Mouse (Mus musculus): Measurements from ENCODE around the gene Herc1.

Herc1 gene

DNA sequence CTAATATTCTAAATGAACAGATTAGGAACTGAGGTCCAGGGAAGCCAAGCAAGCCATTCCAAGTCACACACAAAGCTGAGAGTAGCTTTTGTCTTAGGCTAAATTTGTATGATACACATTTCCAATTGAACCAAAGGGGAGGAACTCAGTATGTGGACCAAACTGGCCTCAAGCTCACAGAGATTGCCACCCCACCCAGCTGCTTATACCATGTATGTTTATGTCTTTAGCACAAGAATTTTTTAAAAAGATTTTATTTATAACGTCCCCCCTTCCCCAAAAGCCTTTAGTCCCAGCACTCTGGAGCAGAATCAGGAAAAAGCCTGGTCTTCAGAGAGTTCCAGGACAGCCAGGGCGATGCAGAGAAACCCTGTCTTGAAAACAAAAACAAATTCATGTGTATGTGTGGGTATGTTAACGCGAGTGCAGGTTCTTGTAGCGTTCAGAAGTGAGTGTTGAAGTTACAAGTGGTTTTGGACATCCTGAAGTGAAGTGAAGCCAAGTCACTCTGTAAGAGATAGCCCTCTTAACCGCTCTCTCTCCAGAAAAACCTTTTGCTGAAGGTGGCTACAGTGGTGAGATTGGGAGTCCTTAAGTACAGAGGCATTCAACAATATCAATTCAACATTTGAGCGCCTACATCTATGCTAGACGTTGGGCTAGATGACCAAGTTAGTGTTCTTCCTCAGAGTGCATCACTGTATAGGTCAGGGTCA, 948 bp upstream of the Herc1 start:
- DNase-seq (ENCODE audit: low read depth): no peak

DNA sequence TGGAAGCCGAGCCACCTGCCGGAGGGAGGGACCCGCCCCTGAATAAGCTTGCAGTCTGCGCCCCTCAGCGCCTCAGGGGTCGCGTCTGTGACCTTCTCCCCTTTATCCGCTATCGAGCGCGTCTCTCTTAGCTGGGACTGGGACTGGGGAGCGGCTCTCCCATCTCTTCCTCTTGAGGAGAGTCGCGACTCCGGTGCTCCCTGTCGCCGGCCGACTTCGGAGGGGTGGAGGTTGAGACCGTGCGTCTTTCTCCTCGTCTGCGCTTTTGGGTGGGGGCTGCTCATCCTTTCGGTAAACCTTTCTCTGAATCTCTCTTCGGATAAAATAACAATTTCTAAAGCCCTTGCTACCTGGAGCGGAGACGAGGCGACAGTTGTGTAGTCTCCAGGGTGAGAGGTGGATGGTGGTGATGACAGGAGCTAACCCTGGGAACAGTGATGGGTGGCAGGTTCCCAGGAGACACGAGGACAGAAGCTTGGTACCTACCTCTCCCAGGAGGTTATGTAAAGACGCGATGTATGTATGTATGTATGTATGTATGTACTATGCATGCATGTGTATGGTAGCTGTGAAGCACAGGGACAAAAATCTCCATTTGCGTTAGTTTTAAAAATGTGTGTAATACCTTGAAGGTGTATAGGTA, 659 bp downstream of the Herc1 start:
- peak; percentile 53 for DNase-seq (ENCODE audit: low read depth)

DNA sequence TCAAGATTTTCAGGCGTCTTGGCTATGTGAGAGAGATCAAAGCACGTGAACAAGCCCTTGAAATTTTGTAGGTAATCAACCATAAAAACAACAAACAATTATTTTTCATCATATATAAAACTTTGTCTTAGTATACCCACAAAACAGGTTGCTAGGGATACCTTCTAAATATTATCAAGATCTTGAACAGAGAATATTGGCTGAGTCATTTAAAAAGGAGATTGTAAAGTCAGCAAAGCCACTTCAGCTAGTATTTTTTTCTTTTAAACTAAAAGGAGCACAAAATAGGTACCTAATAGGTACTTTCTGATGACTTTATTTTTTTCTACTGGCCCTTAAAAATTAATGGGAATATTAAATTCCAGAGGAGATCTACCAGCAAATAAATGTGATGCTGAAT, 2.5 kb downstream of the Herc1 start:
- DNase-seq (ENCODE audit: low read depth): no peak

DNA sequence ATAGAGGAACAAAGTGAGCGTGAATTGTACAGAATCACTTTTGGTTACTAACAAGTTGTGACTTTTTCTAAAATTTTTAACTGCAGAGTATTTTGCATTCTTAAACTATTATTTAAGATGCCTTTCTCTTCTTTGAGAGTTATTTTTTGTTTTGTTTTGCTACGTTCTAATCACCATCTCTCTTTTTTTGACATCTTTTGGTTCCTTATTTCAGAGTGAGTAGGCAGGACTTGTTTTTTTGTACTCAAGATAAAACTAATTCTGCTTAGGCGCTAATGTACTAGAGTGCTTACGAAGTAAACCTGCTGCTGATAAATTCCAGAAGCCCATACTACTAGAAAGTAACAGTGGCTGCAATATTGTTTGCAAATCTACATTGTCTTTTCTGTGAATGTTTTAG, 8.9 kb downstream of the Herc1 start:
- DNase-seq (ENCODE audit: low read depth): no peak

DNA sequence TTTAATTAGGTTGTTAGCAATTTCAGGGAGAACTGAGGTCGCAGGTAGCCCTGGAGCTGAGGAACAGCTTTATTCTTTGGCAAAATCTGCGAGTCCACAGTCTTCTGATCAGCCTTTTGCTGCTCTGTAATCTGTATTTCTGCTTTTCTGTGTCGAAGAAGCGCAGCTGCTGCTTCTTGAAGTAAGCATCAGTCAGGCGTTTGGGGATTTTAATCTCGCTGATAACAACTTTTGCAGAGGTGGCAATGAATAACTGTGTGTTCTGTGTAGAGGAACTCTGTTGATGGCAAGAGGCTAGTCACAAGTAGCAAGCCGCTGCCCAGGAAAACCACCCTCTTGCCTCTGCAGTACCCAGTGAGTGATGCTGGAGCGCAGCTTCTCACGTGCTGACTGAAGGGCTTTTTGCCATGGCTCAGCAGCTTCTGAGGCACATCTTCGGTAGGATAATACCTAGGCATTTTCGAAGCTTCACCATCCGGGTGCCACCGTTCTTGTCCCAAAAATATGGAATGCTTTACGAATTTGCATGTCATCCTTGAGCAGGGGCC, 10.0 kb downstream of the Herc1 start:
- no peak for DNase-seq (ENCODE audit: low read depth)

DNA sequence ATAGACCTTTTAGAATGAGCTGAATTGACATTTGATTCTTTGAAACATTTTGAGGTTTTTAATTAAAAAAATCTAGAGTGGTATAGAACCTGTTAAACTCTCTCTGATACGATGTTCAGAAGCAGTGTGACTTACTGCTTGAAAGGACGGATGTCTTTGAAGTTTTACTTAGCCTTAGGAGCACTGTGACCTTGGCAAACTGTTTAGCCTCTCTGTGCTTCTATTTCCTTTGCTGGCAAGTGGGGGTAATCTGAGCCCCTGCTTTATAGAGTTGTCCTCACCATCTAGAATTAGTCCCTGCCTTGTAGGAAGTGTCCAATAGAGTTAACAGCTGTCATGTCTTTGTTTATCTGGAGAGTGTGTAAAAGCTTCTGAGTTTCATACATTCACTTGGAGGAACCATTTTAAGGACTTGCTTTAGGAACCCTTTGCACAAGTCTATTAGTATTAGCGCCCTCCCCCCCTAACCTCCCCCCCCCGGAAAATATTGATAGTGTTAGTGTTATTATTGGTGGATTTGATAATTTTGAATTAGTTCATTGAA, 18.7 kb downstream of the Herc1 start:
- peak; percentile 57 for DNase-seq (ENCODE audit: low read depth)

DNA sequence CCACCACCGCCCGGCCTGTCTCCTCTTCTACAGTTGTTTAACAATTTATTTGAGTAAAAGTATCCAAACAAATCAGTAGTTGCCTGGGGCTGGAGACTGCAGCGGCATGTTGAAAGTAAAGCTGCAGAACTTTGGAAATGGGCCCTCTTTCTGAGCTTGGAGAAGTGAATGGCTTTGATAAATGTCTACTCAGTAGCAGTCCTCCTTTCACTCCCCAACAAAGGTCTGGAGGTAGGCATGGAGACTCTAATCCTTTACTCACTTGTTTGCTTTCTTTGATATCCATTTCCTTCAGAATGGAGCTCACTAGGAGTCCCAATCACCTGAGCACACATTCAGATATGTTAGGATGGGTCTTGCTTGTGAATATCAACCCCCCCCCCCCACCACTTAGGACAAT, 20.1 kb downstream of the Herc1 start:
- DNase-seq (ENCODE audit: low read depth): no peak

DNA sequence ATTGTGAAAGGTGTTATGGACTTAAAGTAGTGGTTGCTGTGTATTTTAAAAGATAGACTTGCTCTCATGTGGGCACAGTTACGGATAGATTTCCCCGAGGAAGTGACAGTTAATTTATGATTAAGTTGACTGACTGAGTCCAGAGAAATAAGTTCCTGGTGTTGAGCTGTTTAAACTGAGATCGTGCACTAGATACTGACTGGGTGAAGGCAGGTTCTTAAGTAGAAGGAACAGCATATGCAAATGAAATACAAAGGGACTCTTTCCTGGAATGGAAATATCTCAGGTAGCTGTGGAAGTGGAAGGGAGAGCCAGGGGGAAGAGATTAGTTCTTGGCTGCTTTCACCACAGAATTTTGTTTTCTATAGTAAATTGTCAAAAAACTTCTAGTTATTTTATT, 20.6 kb downstream of the Herc1 start:
- DNase-seq (ENCODE audit: low read depth): no peak

DNA sequence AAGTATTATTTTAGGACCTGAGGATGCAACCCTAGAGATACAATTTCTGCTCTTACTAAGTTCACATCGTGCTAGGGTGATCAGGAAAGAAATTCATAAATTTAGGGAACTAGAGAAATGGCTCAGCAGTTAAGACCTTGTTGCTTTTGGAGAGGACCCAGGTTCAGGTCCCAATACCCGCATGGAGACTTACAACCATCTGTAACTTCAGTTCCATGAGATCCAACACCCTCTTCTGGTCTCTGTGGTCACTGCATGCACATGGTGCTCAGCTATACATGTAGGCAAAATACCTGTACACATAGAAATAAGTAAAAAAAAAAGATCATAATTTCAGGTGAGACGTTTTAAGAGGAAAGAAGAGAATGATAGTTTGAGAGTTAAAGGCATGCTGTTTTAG, 23.2 kb downstream of the Herc1 start:
- DNase-seq (ENCODE audit: low read depth): peak; percentile 24

DNA sequence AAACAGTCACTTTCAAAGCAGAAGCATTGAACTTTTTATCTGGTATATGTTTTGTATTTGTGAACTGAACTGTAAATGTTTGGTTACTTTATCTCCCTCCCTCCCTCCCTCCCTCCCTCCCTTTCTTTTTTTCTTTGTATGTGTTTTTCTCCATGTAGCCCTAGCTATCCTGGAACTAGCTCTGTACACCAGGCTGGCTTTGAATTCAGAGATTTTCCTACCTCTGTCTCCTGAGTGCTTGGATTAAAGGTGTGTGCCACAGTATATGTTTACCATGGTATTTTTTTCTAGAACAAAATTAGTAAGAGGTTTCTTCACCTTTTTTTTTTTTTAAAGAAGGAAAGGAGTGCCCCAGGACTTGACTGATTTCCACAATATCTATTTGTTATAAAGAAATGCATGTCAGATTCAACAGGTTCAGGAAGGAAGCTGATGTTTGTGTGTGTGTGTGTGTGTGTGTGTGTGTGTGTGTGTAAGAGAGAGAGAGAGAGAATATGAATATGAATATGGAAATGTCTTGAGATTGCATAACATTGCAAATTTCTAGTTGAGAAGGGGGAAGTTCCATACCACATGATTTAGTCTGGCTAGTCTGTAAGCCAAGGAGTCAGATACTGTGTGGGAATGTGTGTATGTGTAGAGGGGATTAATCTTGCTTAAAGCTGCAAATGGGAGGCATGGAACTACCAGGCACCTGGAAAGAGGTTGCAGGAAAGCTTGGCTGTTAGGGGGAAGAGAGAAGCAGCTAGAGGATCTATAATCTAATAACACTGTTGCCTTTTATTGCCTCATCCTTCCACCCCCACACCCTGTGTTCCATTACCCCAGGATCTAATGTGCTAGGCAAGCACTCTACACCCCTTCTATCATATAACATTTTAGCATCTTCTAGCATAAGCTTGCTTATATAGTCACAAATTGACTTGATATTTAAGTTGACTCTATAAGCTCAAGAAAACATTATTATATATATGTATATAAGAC, 24.5 kb downstream of the Herc1 start:
- no peak for DNase-seq (ENCODE audit: low read depth)

DNA sequence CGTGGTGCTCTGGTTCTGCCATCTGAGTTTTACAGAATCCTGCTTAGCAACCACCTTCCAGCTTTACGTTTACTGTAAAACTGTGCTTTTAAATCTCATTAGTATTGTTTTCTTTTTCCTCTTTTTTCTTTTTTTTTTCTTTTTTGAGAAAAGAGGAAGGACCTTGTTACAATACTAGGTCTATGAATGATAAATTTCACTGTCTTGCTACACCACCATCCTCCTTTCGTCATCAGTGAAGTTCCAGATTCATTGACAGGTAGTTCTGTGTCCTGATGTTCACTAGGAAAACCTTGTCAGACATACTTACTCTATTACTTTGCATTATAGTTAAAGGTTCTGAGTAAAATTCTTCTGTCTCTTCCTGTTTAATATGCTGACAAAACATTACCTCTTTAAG, 33.2 kb downstream of the Herc1 start:
- no peak for DNase-seq (ENCODE audit: low read depth)

DNA sequence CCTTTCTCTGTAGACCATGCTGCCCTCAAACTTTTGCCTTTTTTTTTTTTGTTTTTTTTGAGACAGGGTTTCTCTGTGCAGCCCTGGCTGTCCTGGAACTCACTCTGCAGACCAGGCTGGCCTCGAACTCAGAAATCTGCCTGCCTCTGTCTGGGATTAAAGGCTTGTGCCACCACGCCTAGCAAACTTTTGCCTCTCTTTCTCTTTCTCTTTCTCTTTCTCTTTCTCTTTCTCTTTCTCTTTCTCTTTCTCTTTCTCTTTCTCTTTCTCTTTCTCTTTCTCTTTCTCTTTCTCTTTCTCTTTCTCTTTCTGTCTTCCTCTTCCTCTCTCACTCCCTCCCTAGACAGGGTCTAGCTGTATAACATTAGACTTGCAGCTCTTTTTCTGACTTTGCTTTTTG, 40.1 kb downstream of the Herc1 start:
- DNase-seq (ENCODE audit: low read depth): peak; percentile 43

DNA sequence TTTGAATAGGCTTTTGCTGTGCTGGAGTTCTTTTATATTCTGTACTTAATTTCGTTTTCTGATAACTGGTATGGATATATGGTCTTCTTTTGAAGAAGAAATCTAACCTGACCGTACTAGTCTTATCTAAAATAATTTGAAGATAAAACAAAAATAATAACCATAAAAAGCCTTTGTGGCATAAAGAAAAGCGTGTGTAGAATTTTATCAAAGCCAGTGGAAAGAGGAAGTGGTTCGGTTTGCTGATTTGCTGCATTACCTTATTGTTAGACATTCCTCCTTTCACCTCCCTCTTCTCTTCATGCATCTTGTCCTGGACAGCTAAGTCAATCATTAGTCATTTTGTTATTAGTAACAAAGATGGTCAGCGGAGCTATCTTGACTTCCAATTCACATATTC, 43.1 kb downstream of the Herc1 start:
- no peak for DNase-seq (ENCODE audit: low read depth)

DNA sequence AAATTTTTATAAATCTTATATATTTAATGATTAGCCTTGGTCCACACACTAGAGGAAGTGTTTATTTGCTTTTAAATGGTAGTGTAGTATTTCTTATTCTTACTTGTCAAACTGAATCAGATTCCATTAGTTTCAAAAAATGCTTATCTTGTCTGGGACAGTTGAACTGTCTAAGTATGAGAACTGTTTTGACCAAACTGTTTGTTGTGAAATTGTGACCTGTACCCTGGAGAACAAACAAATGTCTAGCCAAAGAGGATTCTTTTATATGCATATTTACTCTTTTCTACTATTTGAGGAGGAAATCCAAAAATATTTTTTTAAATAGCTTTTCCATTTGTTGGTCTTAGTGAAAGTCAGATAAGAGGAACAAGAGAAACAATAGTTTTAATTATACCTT, 73.2 kb downstream of the Herc1 start:
- no peak for DNase-seq (ENCODE audit: low read depth)

DNA sequence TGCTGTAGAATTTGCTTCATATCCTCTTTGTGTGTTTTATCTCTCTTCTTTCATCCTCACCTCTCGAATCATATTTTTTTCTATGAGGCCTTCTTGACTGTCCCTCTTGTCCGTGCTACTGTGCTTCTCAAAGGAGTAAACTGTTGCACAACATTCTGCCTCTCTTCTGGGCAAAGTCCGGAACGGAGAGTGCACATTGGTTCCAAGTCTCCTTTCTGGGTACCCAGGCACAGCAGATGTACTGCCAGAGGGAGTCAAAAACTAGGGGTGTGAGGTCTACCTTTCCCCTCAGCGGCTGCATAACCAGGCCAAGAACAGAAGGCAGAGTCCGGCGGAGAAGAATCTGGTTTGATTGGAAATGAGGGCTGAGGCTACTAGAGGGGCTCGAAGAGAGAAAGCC, 89.8 kb downstream of the Herc1 start:
- no peak for DNase-seq (ENCODE audit: low read depth)

DNA sequence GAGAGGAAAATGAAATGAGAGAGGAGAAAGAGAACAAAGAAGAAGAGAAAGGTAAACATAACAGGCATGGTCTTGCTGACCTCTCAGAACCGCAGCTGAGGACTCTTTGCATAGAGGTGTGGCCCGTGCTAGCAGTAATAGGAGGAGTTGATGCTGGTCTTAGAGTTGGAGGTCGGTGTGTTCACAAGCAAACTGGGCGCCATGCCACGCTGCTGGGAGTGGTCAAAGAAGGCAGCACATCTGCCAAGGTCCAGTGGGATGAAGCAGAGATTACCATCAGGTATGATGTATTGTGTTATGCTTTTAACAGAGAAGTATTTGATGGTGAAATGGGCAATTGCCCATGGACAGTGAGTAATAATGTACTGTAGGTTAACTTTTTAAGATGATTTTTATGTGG, 98.0 kb downstream of the Herc1 start:
- DNase-seq (ENCODE audit: low read depth): no peak

DNA sequence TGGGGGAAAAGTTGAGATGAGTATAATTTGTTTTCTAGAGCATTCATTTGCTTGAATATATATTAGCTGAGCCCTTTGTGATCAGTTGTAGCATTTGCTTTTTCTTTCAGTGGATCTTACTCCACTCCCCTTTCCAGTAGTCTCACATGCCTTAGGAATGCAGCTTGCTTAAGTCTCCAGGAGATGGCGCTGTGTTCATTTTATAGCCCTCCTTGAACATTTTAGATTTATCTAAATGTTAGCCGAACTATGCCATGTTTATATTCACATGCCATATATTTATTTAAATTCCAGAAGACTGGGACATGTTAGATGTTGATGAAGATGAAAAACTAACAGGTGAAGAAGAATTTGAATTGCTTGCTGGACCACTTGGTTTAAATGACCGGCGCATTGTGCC, 114.8 kb downstream of the Herc1 start:
- DNase-seq (ENCODE audit: low read depth): peak; percentile 80

DNA sequence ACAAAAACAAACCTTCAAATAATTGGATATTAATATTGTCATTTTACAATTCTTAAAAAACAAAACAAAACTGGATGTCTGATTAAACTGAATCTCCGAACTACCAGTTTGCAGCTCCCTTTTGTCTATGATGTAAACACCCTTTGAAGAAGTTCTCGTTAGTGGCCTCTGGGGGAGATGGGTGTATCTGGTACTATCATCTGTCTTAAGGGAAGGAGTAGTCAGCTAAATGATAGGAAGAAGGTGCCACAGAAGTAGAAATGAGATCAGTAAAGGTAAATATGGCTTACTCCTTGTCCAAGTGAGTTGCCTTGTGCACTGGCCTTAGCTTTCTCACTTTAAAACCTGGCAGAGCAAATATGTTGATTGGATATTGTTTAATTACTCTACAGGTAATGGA, 127.5 kb downstream of the Herc1 start:
- DNase-seq (ENCODE audit: low read depth): no peak

DNA sequence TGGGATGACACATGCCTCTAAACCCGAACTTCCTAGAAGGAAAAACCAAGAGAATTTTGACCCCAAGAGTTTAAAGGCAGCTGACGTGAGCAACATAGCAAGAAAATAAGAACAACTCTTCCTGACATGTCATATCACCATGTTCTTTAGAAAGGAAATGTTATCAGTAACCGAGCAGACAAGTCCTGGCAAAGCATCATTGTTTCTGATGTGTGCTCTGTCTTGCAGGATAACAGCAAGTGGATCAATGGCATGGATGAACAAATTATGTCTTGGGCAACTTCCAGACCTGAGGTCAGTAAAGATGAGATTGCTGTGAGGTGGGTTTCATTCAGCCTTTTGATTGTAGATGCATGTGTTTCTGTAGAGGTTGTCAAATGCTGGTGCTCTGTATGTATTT, 133.2 kb downstream of the Herc1 start:
- DNase-seq (ENCODE audit: low read depth): no peak

DNA sequence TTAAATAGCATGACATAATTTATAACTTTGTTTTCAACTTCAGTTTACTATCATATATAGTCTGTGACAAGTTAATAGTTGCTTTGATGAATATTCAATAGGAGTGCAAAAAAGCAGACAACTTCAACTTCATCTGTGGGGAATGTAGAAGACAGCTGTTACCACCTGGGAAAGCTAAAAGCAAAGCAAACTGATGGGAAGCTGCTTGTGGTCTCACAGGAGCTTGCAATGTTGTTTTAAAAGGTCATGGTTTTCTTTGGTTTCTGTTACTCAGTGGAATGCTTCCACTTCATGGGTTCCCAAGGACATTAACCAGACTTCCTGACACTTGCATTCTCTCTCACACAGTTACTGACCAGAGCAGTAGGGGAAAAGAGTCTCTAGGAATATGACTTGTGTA, 138.5 kb downstream of the Herc1 start:
- DNase-seq (ENCODE audit: low read depth): no peak

DNA sequence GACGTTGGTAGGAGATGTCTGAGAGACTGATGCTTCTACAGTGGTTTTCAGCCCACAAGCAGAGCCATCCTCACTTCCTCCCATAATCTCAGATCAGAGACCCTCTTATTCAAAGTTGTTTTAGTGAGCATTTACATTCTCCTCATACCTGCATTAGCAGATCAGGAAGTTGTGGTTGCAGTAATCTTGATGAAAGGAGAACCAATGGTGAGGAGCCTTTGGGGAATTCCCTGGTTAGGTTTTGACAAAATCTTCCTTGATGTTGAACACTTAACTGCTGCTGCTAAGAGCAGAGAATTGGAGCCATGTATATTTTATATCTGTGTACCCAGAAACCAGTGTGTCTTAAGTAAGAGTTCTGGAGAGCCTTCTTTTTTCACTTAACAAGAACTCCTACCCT, 142.1 kb downstream of the Herc1 start:
- peak; percentile 78 for DNase-seq (ENCODE audit: low read depth)

DNA sequence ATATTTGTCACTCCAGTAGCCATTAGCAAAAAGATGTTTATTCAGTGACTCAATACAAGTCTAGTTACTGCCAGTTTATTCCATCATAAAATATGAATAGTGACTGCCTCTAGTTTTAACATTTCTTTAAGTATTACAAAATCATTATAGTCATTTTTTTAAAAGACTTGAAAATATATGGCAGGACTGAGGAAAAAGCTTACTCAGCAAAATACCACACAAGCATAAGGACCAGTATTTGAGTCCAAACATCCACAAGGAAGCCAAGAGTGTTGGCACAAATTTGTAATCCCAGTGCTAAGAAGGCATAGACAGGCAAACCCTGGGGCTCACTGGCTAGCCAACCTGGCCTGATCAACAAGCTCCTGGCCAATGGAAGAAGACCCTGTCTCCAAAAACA, 143.7 kb downstream of the Herc1 start:
- no peak for DNase-seq (ENCODE audit: low read depth)
